Mouse (Mus musculus) heart, embryonic 10.5 days (tissue): ENCODE measurements around the gene Phf6. TPM values are rescaled to one million over a fixed set of nuclear protein-coding genes. Genes with fewer than 3 reads are reported as not detected.
"Not testable (repeated sequence)": the region's sequence is repeated elsewhere in the genome, so short reads cannot be mapped to it uniquely, and the experiment has no call there.

Source experiments
- DNase-seq: peaks from one replicate; pipeline ENCODE4 v3.0.0-alpha.2; 2017; ENCODE audit warnings: low spot score
- H3K27ac ChIP-seq: fragments of 300-500 bp; sonication (generic); 2 replicates; pipeline ENCODE4 v1.5.1; 2016; ENCODE audit warnings: mild to moderate bottlenecking
- H3K27me3 ChIP-seq: fragments of 300-500 bp; sonication (generic); 2 replicates; pipeline ENCODE4 v1.6.1; 2016; ENCODE audit warnings: mild to moderate bottlenecking; ENCODE audit not compliant: poor library complexity, insufficient read depth, severe bottlenecking
- H3K36me3 ChIP-seq: fragments of 300-500 bp; sonication (generic); 2 replicates; pipeline ENCODE4 v1.6.1; 2016; ENCODE audit warnings: mild to moderate bottlenecking, moderate library complexity
- H3K4me1 ChIP-seq: fragments of 300-500 bp; sonication (generic); 2 replicates; pipeline ENCODE4 v1.6.1; 2016; ENCODE audit warnings: mild to moderate bottlenecking
- H3K4me3 ChIP-seq: fragments of 300-500 bp; sonication (generic); 2 replicates; pipeline ENCODE4 v1.5.1; 2016; ENCODE audit warnings: mild to moderate bottlenecking, moderate library complexity
- H3K9me3 ChIP-seq: fragments of 300-500 bp; sonication (generic); 2 replicates; pipeline ENCODE4 v1.6.1; 2016; ENCODE audit warnings: mild to moderate bottlenecking, moderate library complexity
- WGBS: fragments of 180-500 bp; shearing (Covaris S2); methylation state at CpG from one replicate; pipeline ENCODE4 v1.1.7; 2016; 5-methylcytosine and 5-hydroxymethylcytosine counted together
- polyA plus RNA-seq: library from polyadenylated mRNA; unstranded; fragments of >200 nt; fragmentation: Nextera tagmentation; extraction: Ambion mirVana; gene quantifications from 2 replicates; pipeline ENCODE4 v1.2.1, GENCODE M21; 2016

Phf6 gene
- polyA plus RNA-seq, 1 experiment from 2014 or later, result 36.6 TPM

DNA sequence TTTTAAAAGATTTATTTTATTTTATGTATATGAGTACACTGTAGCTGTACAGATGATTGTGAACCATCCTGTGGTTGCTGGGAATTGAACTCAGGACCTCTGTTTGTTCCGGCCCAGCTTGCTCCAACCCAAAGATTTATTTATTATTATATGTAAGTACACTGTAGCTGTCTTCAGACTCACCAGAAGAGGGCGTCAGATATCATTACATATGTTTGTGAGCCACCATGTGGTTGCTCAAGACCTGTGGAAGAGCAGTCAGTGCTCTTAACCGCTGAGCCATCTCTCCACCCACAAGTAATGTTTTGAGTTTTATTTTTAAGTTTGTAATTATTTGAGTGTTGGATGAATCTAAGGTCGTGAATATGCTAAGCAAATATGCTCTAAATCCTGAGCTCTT lies 92.8 kb downstream of the Phf6 start:
- DNase-seq, H3K4me1 ChIP-seq, H3K4me3 ChIP-seq, H3K27ac ChIP-seq, H3K27me3 ChIP-seq, H3K9me3 ChIP-seq: not testable (repeated sequence)
- 63% methylated on average over 4 of the region's 4 CpGs for WGBS
- peaks cover 29% of the 10 kb centered on the region for H3K36me3 ChIP-seq

DNA sequence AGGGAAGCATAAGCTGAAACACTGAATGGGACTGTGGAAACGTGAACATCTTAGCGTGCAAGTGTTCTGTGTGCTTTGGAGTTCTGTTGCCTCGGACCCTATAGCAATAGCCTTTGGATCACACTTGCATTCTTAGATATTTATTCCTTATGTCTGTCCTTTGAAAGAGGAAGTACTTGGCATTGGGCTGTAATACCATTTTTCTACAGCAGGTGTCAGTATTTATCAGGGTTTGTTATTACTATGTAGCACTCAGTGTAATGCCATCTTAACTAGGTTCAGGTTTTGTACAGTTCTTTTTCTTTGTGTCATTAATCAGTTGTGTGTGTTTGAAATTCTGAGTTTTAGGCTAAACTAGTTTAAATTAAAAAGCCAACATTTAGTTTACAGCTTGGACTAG lies 94.0 kb downstream of the Phf6 start:
- no peak overlapping the region for H3K4me3 ChIP-seq
- H3K27me3 ChIP-seq, result no peaks in the 10 kb centered on the region
- H3K4me1 ChIP-seq, result no peaks in the 10 kb centered on the region
- 55% methylated on average over 3 of the region's 3 CpGs for WGBS
- no peak for DNase-seq
- H3K36me3 ChIP-seq, result peaks cover 21% of the 10 kb centered on the region; the same call in 1 of the 2 replicates
- H3K9me3 ChIP-seq, result no peaks in the 10 kb centered on the region
- no peak overlapping the region for H3K27ac ChIP-seq

Other genes with a start within 250 kb of the Phf6 start
- 0.99 and 2.4 TPM in 2 replicates for gene Ccdc160, start 121.1 kb upstream of the Phf6 start, polyA plus RNA-seq
- 172 and 199 TPM in 2 replicates for gene Hprt, start 75.9 kb downstream of the Phf6 start, polyA plus RNA-seq